Mouse (Mus musculus) small intestine, adult 10 weeks (tissue): ENCODE measurements around the gene Irf8. TPM values are rescaled to one million over a fixed set of nuclear protein-coding genes. Genes with fewer than 3 reads are reported as not detected.

ENCODE experiments used
- polyA plus RNA-seq: library from polyadenylated mRNA; stranded (reverse); fragments of 350-450 nt; fragmentation: Illumina TruSeq; extraction: RNeasy Lipid Tissue Mini Kit (QIAGEN cat#74804); gene quantifications from one replicate; pipeline ENCODE4 v1.2.3, GENCODE M21; 2014; ENCODE audit warnings: low replicate concordance

The Irf8 gene
- polyA plus RNA-seq, result 3.7 TPM

DNA sequence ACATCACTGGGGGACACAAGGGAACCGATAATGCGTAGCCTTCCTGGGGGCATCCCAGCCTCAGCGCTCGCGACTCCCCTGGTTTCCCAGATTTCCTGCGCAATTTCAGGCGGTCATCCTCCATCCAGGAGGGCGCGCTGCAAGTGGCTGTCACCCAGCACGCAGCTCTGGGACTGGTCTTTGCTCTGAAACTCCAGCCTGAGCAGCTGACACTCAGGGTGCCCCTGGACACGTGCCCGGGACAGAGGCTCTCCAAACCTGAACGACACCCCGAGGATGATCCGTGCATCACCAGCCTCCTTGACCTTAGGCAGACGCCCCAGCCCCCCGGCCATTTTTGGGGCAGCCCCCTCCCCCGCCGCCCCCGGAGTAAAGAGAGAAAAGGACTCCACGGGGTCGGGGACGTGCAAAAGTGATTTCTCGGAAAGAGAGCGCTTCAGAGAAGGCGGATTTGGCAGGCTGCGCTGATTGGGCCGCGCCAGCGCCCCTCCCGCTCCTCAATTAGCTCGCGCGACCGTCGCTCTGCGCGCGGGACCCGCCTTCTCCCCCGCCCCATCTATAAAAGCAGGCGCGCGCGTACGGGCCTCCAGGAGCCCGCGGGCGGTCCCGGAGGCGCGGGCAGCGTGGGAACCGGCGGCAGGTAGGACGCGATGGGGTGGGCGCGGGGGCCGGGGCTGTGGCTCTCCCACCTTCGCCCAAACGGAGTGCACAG lies at the start of gene Irf8:
TSS of gene Irf8 (plus strand) at position 589 of the 712 bp plus-strand sequence.

Other genes starting within 250 kb of the Irf8 start
- 0.26 TPM for gene Gins2, start 147.1 kb upstream of the Irf8 start, polyA plus RNA-seq
- not detected for gene 1190005I06Rik, start 88.7 kb upstream of the Irf8 start, polyA plus RNA-seq
- not detected for gene Gm27021, start 68.3 kb upstream of the Irf8 start, polyA plus RNA-seq
- 10.1 TPM for gene Cox4i1, start 68.1 kb upstream of the Irf8 start, polyA plus RNA-seq
- gene Emc8, start 67.8 kb upstream of the Irf8 start, polyA plus RNA-seq, result 3.3 TPM